Mouse (Mus musculus) mature B cell (primary cell): Measurements from ENCODE around the gene Dlgap4.

Experiments used
- in situ Hi-C: fragments of 300-500 bp; cut with MboI; formaldehyde crosslinking; loops from 2 replicates; pipeline ENCODE4 v1.14.3; 2019

The Dlgap4 gene

GRCm38 (mm10) chr2:156803698-156804372 lies 190.3 kb downstream of the Dlgap4 start:
- in situ Hi-C loops, result no loop called here

DNA sequence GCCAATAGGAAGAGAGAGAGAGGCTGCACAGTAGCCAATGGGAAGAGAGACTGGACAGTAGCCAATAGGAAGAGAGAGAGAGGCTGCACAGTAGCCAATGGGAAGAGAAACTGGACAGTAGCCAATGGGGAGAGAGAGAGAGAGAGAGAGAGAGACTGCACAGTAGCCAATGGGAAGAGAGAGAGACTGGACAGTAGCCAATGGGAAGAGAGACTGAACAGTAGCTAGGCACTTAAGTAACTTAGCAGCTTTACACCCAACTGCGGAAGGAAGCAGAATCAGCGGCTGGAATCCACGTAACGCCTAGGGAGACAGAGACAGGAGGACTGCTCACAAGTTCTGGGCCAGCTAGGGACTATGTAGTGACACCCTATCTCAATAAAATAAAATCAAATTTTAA lies 191.1 kb downstream of the Dlgap4 start:
- in situ Hi-C loops, result no loop called here

DNA sequence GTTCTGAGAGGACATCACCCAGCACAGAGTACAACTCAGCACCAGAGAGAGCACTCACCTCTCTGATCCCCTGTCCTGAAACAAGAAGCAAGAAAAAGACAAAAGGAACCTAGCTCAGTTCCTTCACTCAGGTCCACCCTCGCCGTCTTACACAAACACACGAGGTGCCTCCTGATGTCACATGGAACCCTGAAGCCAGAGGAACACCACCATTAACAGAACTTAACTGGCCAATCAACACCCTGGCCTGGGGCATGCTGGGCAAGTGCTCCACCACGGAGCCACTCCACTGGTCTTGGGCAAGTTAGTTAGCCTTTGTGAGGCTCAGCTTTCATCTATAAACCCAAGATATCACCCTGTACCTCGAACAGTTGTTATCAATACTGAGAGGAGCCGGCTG lies 193.4 kb downstream of the Dlgap4 start:
- in situ Hi-C loops, result no loop called here

DNA sequence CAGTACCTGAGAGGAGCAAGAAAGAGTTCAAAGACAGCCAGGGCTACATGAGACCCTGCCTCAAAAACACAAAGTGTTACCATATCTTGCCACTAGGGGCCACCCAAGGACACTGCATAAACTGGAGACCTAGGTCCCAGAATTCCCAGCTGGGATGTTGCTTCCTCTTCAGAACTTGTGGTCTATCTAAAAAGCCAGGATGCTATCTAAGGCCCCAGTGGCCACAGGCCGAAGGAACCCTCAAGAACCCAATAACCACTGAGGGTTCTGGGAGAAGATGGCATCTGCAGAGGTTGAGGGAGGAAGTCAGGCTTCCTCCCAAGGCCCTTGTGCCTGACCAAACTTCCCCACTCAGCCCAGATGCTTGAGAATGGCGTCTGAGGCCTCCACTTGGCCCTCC lies 196.1 kb downstream of the Dlgap4 start:
- in situ Hi-C loops, result no loop called here

GRCm38 (mm10) chr2:156810716-156811115 lies 197.2 kb downstream of the Dlgap4 start:
- in situ Hi-C loops, result no loop called here

DNA sequence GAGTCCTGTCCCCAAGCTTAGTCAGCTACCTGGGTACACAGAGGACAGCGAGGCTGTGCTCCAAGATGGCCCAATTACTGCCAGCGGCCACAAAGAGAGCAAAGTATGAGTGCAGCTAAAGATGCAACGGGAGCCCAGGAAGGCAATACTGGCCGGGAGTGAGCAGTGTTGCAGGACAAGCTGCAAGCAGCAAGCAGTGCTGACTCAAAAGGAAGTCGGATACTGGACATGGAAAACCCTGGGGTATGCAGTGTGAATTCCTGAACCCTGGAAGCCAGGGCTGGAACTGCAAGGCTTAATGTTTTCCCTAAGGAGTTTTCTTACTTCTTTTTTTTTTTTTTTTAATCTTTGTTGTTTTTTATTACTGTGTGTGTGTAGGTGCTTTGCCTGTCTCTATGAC lies 198.1 kb downstream of the Dlgap4 start:
- in situ Hi-C loops, result no loop called here
